Mouse (Mus musculus) bone marrow, adult 2 months (tissue): ENCODE measurements around the gene Naglu. TPM values are rescaled to one million over a fixed set of nuclear protein-coding genes. Genes with fewer than 3 reads are reported as not detected.
A peak's percentile ranks its signal among the peaks of the same experiment; 100 is the strongest.

Source experiments
- H3K27ac ChIP-seq: fragments of 200-500 bp; 2 replicates; pipeline ENCODE4 v1.5.1; 2012; ENCODE audit warnings: low read depth, mild to moderate bottlenecking, control low read depth, inconsistent platforms, low read length; ENCODE audit not compliant: control insufficient read depth, poor library complexity, insufficient read depth
- H3K4me1 ChIP-seq: fragments of 200-500 bp; 2 replicates; pipeline ENCODE4 v1.6.1; 2011; ENCODE audit warnings: low read length; ENCODE audit not compliant: control insufficient read depth, insufficient read depth
- H3K4me3 ChIP-seq: fragments of 200-500 bp; replicated peaks from 2 replicates; pipeline ENCODE3; 2011; ENCODE audit warnings: mild to moderate bottlenecking, low read depth, low read length, control low read depth; ENCODE audit not compliant: control insufficient read depth
- CTCF ChIP-seq: fragments of 200-500 bp; IDR thresholded peaks from 2 replicates; pipeline ENCODE4 v1.5.1; 2011; ENCODE audit warnings: low read length, control low read depth; ENCODE audit not compliant: control insufficient read depth, insufficient read depth
- POLR2A ChIP-seq: fragments of 200-500 bp; IDR thresholded peaks from 2 replicates; pipeline ENCODE4 v1.6.1; 2011; ENCODE audit warnings: low read depth, mild to moderate bottlenecking, control low read depth, low read length, borderline replicate concordance; ENCODE audit not compliant: control insufficient read depth
- WGBS: fragments of 180-500 bp; shearing (Covaris S2); methylation state at CpG from one replicate; pipeline ENCODE4 v1.1.7; 2018; 5-methylcytosine and 5-hydroxymethylcytosine counted together
- polyA plus RNA-seq: library from polyadenylated mRNA; stranded (reverse); fragments of >200 nt; gene quantifications from 2 replicates; pipeline ENCODE4 v1.2.4, GENCODE M21; 2011; ENCODE audit warnings: low replicate concordance; ENCODE audit not compliant: missing spikeins, insufficient read depth, insufficient read length

Gene Naglu
- polyA plus RNA-seq, 1 experiment: 5.6 TPM

- Histone ChIP-seq H3K4me3 (peak overlapping the region; percentile 77), H3K27ac (peak overlapping the region; percentile 82), H3K4me1 (peaks cover 10% of the 10 kb centered on the region)
- WGBS: 24% methylated on average over 19 of the region's 19 CpGs
- TF ChIP-seq CTCF (no peak), POLR2A (no peak)
Observed at GRCm38 (mm10) chr11:101083083-101083697, 13.4 kb downstream of the Naglu start.

DNA sequence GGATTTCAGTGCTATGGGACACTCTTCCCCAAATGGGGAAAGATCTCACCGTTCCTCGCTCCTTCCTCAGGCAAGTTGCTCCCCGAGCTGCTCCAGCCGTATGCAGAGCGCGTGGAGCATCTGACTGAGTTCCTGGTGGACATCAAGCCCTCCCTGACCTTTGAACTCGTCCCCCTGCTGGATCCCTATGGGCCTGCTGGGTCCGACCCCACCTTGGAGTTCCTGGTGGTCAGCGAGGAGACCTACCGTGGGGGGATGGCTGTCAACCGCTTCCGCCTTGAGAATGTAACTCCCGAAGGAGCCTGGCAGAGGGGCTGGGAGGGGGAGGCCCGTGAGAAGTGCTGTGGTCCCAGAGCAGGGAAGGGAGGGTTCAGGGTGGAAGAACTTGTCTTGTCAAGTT lies 14.4 kb downstream of the Naglu start:
- Histone ChIP-seq H3K4me1 (peaks cover 9% of the 10 kb centered on the region), H3K4me3 (no peak overlapping the region), H3K27ac (no peak overlapping the region)
- WGBS: 87% methylated on average over 14 of the region's 14 CpGs
- TF ChIP-seq POLR2A (no peak), CTCF (no peak)

DNA sequence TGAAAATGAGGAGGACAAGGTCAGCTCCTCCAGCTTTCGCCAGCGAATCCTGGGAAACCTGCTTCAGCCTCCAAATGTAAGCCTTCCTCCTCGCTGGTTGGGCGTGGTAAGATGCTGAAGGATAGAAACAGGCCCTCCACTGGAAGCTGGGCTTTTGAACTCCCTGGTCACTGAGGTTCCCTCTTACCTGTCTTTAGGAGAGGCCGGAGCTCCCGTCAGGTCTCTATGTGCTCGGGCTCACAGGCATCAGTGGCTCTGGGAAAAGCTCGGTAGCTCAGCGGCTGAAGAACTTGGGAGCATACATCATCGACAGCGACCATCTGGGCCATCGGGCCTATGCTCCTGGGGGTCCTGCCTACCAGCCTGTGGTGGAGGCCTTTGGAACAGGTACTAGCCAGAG lies 15.0 kb downstream of the Naglu start:
- TF ChIP-seq CTCF (no peak), POLR2A (no peak)
- H3K4me3 ChIP-seq: no peak overlapping the region
- H3K27ac ChIP-seq: no peak overlapping the region
- peaks cover 8% of the 10 kb centered on the region; the same call in 1 of the 2 replicates for H3K4me1 ChIP-seq
- 94% methylated on average over 12 of the region's 12 CpGs for WGBS

DNA sequence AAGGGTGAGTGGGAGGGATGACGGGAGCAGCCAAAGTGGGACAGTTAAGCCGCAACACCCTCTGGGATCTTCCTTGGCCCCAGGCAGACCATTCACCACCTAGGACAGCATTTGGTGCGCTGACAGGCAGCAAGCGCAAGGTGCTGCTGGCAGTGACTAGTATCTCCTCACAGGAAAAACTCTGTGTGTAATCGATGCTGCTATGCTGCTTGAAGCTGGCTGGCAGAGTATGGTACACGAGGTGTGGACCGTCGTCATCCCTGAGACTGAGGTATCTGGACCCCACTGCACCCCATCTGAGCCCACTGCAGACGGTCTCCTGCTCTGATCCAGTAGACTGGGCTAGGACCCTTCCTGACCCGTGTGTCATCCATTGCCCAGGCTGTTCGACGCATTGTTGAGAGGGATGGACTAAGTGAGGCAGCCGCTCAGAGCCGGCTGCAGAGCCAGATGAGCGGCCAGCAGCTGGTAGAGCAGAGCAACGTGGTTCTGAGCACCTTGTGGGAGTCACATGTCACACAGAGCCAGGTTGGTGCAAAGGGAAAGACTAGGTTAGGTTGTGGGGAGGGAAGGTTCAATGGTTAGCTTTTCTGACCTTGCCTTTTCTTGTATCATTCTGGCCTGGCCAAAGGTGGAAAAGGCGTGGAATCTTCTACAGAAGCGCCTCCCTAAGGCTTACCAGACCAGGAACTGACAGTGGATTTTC lies 16.0 kb downstream of the Naglu start:
- TF ChIP-seq POLR2A (no peak), CTCF (no peak)
- Histone ChIP-seq H3K27ac (no peak overlapping the region), H3K4me1 (peaks cover 8% of the 10 kb centered on the region; the same call in 1 of the 2 replicates), H3K4me3 (no peak overlapping the region)
- WGBS: 88% methylated on average over 18 of the region's 18 CpGs

- 74% methylated on average over 6 of the region's 6 CpGs for WGBS
- TF ChIP-seq CTCF (no peak), POLR2A (no peak)
- no peak overlapping the region for H3K27ac ChIP-seq
- peaks cover 8% of the 10 kb centered on the region; the same call in 1 of the 2 replicates for H3K4me1 ChIP-seq
- no peak overlapping the region for H3K4me3 ChIP-seq
Observed at GRCm38 (mm10) chr11:101086323-101086674, 16.5 kb downstream of the Naglu start.

DNA sequence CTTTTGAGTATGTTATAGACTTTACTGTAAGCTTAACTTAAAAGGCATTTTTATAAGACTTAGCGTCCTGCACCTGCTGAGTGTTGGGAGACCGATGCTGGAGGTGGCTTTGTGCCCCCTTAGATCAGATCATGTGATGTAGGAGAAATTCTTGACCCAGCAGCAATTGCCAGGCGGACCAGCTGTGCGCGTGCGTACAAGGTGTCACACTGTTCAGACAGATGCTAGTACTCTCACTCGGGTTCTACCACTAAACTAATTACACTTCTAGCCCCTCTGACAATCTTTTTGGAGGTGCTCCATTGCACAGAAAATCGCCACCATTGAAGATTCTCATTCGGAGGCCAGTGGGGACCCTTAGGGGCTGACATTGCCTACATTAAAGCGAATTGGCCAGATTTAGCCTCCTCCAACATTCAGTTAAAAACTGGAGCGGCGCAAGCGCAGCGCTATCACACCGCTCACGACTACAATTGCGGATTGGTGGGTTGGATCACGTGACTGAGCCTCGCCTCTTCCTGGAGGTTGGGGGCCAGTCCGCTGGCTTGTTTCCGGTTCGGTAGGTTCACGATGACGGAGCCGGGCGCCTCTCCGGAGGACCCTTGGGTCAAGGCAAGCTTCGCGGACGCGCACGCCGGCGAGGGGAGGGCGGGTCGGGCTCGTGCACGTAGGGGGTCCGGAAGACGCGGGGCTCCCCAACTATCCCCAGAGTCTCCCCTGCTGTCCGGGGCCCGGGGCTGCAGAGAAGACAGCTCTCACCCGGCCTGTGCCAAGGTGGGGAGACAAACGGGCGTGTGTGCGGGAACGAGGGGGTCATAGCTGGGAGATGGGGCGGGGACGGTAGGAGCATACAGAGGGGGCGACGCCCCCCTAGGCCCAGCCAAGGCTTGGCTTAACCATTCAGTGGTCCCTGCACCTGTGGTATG lies 17.2 kb downstream of the Naglu start, which contains the start of gene Mlx:
Gene Mlx, plus strand, starts transcription at position 522 of the 926 bp plus-strand sequence.
- TF ChIP-seq CTCF: no peak
- peak; percentile 71 for TF ChIP-seq POLR2A
- 2% methylated on average over 52 of the region's 52 CpGs for WGBS
- Histone ChIP-seq H3K27ac (peak within 1 kb of the TSS; percentile 67), H3K4me1 (peaks cover 8% of the 10 kb centered on the region; the same call in 1 of the 2 replicates), H3K4me3 (peak within 1 kb of the TSS; percentile 73)

DNA sequence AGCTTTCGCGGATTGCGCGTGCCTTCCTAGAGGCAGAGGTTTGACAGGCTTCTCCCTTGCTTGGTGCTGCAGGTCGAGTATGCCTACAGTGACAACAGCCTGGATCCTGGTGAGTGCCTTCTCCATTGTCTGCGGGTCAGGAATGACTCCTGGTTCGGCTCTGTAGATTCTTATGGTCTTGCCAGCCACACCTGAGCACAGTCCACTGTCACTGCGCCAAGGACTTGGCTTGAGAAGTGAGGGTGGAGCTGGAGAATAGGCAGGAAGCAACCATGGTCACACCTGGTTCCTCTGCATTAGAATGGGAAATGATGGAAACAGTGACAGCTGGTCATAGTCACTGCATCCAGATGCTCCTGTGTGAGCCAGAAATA lies 17.9 kb downstream of the Naglu start:
- 7% methylated on average over 8 of the region's 8 CpGs for WGBS

GRCm38 (mm10) chr11:101089931-101090330 lies 20.1 kb downstream of the Naglu start:
- TF ChIP-seq POLR2A (no peak), CTCF (no peak)
- WGBS: 57% methylated on average over 1 of the region's 1 CpGs
- peaks cover 8% of the 10 kb centered on the region; the same call in 1 of the 2 replicates for H3K4me1 ChIP-seq
- H3K4me3 ChIP-seq: no peak overlapping the region
- H3K27ac ChIP-seq: no peak overlapping the region

More for the DNA sequence above, 17.9 kb downstream of the Naglu start:
- peak overlapping the region; percentile 67 for H3K27ac ChIP-seq
- H3K4me3 ChIP-seq: peak overlapping the region; percentile 73
- peaks cover 8% of the 10 kb centered on the region; the same call in 1 of the 2 replicates for H3K4me1 ChIP-seq
- no peak for TF ChIP-seq CTCF
- no peak for TF ChIP-seq POLR2A
